Mouse (Mus musculus) heart, adult 9 months (tissue): ENCODE data around the gene Gm1140.
"Not testable (repeated sequence)": the region's sequence is repeated elsewhere in the genome, so short reads cannot be mapped to it uniquely, and the experiment has no call there.

Experiments used
- DNase-seq, 2 experiments: peaks; one replicate each; pipeline ENCODE4 v3.0.0; 2022; ENCODE audit warnings: low spot score in 2 of 2

The Gm1140 gene

DNA sequence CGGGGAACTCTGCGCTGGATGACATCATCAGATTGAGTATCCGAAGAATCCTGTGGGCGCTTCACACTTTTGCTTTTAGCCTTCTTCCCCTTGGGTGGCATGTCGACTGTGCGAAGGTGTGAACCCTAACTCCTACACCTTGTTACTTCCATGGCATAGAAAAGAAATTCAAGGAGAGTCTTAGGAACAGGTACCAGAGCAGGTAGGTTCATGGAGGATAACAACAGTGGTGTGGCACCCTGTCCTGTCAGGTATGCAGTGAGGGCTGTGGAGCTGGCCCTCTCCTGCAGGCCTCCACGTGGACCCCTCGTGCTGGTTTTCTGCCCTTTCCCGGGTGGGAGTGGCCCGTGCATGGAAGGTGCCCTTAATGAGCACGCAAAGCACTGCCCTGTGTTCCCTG, at the start of gene Gm1140:
Gm1140 (minus strand) TSS at position 101 of the 400 bp plus-strand sequence.
- not testable (repeated sequence) for DNase-seq

- DNase-seq, result not testable (repeated sequence)
These were observed 2.0 kb upstream of the Gm1140 start, which contains the start of gene Gm14692 for GRCm38 (mm10) chrX:67695398-67695797. Gene Gm14692 (plus strand): TSS chrX:67695698.
